Mouse (Mus musculus): ENCODE measurements around the gene Nhej1. TPM values are rescaled to one million over a fixed set of nuclear protein-coding genes. Genes with fewer than 3 reads are reported as not detected.

Nhej1 gene
- polyA plus RNA-seq, 1 experiment: 5.5 TPM

- no peaks in the 10 kb centered on the region for H3K27me3 ChIP-seq (ENCODE audit: control insufficient read depth, insufficient read depth, low read length)
- H3K4me3 ChIP-seq (ENCODE audit: control insufficient read depth, insufficient read depth, low read length): peak overlapping the region; percentile 84
- peaks cover 7% of the 10 kb centered on the region for H3K4me1 ChIP-seq (replicated peaks; ENCODE audit: control insufficient read depth, insufficient read depth, low read length)
- DNase-seq: peak; percentile 75
- peak overlapping the region; percentile 90 for H3K27ac ChIP-seq (ENCODE audit: control insufficient read depth, insufficient read depth, low read length)
- H3K36me3 ChIP-seq (ENCODE audit: control insufficient read depth, insufficient read depth, low read length): peaks cover 29% of the 10 kb centered on the region
- WGBS: under 1% methylated on average over 53 of the region's 53 CpGs
- TF ChIP-seq CTCF (IDR thresholded peaks at IDR 0.05; ENCODE audit: borderline replicate concordance, control insufficient read depth, extremely low read depth, insufficient read depth, low read length, poor library complexity) (peak; percentile 54; the same call in 1 of the 2 replicates), POLR2A (IDR thresholded peaks at IDR 0.05; ENCODE audit: control insufficient read depth, extremely low read depth, insufficient read depth, low read length, poor library complexity) (peak; percentile 77)
Observed at GRCm38 (mm10) chr1:75141486-75142190, 16.6 kb upstream of the Nhej1 start.

GRCm38 (mm10) chr1:75140601-75141190 lies 15.7 kb upstream of the Nhej1 start:
- Histone ChIP-seq H3K27ac (ENCODE audit: control insufficient read depth, insufficient read depth, low read length) (peak overlapping the region; percentile 90), H3K4me1 (replicated peaks; ENCODE audit: control insufficient read depth, insufficient read depth, low read length) (peaks cover 7% of the 10 kb centered on the region), H3K4me3 (ENCODE audit: control insufficient read depth, insufficient read depth, low read length) (peak overlapping the region; percentile 84), H3K27me3 (ENCODE audit: control insufficient read depth, insufficient read depth, low read length) (no peaks in the 10 kb centered on the region), H3K36me3 (ENCODE audit: control insufficient read depth, insufficient read depth, low read length) (peaks cover 28% of the 10 kb centered on the region)
- DNase-seq: no peak
- 42% methylated on average over 4 of the region's 4 CpGs for WGBS
- TF ChIP-seq CTCF (IDR thresholded peaks at IDR 0.05; ENCODE audit: borderline replicate concordance, control insufficient read depth, extremely low read depth, insufficient read depth, low read length, poor library complexity) (no peak), POLR2A (IDR thresholded peaks at IDR 0.05; ENCODE audit: control insufficient read depth, extremely low read depth, insufficient read depth, low read length, poor library complexity) (no peak)

DNA sequence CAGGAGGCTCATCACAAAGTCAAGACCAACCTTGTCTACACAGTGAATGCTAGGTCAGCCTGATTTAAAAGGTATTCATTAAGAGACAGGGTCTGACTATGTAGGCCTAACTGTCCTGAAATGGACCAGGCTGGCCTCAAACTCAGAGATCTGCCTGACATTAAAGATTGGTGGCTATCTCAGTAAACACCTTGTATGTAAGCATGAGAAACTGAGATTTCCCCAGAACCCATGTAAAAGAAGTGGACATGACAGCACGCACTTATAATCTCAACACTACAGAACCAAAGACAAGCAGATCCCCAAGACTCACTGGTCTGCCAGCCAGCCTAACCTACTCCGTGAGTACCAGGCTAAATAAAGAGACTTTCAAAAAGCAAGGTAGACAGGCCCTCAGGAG lies 13.4 kb upstream of the Nhej1 start:
- DNase-seq: no peak
- Histone ChIP-seq H3K27me3 (ENCODE audit: control insufficient read depth, insufficient read depth, low read length) (no peaks in the 10 kb centered on the region), H3K27ac (ENCODE audit: control insufficient read depth, insufficient read depth, low read length) (no peak overlapping the region), H3K36me3 (ENCODE audit: control insufficient read depth, insufficient read depth, low read length) (peaks cover 27% of the 10 kb centered on the region), H3K4me1 (replicated peaks; ENCODE audit: control insufficient read depth, insufficient read depth, low read length) (peaks cover 7% of the 10 kb centered on the region), H3K4me3 (ENCODE audit: control insufficient read depth, insufficient read depth, low read length) (no peak overlapping the region)
- 95% methylated on average over 2 of the region's 2 CpGs for WGBS
- no peak for TF ChIP-seq POLR2A (IDR thresholded peaks at IDR 0.05; ENCODE audit: control insufficient read depth, extremely low read depth, insufficient read depth, low read length, poor library complexity)
- no peak for TF ChIP-seq CTCF (IDR thresholded peaks at IDR 0.05; ENCODE audit: borderline replicate concordance, control insufficient read depth, extremely low read depth, insufficient read depth, low read length, poor library complexity)

- Histone ChIP-seq H3K4me3 (ENCODE audit: control insufficient read depth, insufficient read depth, low read length) (no peak overlapping the region), H3K27ac (ENCODE audit: control insufficient read depth, insufficient read depth, low read length) (no peak overlapping the region), H3K36me3 (ENCODE audit: control insufficient read depth, insufficient read depth, low read length) (peaks cover 27% of the 10 kb centered on the region), H3K27me3 (ENCODE audit: control insufficient read depth, insufficient read depth, low read length) (no peaks in the 10 kb centered on the region), H3K4me1 (replicated peaks; ENCODE audit: control insufficient read depth, insufficient read depth, low read length) (peaks cover 4% of the 10 kb centered on the region)
- 90% methylated on average over 3 of the region's 3 CpGs for WGBS
- DNase-seq: no peak
- TF ChIP-seq POLR2A (IDR thresholded peaks at IDR 0.05; ENCODE audit: control insufficient read depth, extremely low read depth, insufficient read depth, low read length, poor library complexity) (no peak), CTCF (IDR thresholded peaks at IDR 0.05; ENCODE audit: borderline replicate concordance, control insufficient read depth, extremely low read depth, insufficient read depth, low read length, poor library complexity) (no peak)
Observed at GRCm38 (mm10) chr1:75136730-75137129, 11.7 kb upstream of the Nhej1 start.

DNA sequence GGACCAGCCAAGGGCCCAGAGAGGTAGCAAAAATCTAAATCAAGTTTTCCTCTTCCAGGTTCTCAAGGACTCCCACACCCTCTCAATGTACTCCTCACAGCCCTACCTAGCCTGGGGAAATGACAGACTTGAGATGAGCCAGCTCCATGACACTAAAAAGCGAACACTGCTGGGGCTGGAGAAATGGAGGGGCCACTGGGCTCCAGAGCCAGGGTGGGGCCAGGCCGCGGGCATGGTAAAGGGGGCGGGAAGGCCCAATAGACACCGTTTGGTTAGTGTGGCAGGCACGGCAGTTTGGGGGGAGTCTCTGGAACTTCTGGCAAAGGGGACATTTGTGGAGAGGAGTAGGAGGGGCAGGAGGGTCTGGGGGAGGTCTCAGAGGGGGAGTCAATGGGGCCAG lies 11.3 kb upstream of the Nhej1 start:
- Histone ChIP-seq H3K4me3 (ENCODE audit: control insufficient read depth, insufficient read depth, low read length) (no peak overlapping the region), H3K27ac (ENCODE audit: control insufficient read depth, insufficient read depth, low read length) (no peak overlapping the region), H3K36me3 (ENCODE audit: control insufficient read depth, insufficient read depth, low read length) (peaks cover 27% of the 10 kb centered on the region), H3K4me1 (replicated peaks; ENCODE audit: control insufficient read depth, insufficient read depth, low read length) (peaks cover 4% of the 10 kb centered on the region), H3K27me3 (ENCODE audit: control insufficient read depth, insufficient read depth, low read length) (no peaks in the 10 kb centered on the region)
- 97% methylated on average over 6 of the region's 6 CpGs for WGBS
- DNase-seq: no peak
- TF ChIP-seq POLR2A (IDR thresholded peaks at IDR 0.05; ENCODE audit: control insufficient read depth, extremely low read depth, insufficient read depth, low read length, poor library complexity): no peak
- TF ChIP-seq CTCF (IDR thresholded peaks at IDR 0.05; ENCODE audit: borderline replicate concordance, control insufficient read depth, extremely low read depth, insufficient read depth, low read length, poor library complexity): no peak

DNA sequence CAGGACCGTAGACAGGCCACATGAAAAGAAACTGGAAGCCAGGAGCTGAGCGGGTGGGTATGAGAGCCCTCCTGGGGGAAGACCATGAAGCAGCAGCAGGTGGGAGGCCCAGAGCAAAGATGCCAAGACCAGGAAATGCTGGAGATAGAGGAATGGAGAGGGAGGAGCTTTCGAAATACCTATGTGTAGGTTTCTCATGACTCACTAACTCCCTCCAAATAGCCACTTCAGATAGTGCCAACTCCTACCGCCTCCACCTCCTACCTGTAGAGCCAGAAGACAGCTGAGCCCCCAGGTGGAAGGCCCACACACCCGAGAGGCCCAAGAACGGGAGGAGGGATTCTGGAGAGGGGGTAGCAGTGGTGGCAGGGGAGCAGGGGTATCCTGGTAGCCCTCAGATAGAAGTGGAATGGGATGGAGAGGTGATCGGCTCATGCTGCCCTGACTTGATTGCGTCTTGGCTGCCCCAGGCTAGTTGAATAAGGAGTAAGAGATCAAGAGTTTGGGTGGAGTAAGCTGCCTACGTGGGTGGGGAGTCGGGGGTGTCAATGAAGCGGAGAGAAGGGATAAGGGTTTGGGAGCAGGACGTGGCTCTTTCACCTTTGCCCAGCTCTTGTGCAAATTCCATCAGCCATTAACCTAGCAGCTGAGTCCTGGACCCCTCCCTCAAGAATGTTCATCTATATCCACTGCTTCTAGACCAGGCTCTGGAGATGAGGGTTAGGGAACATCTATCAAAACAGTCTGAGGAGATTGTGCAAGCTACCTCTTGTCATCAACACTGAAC lies 8.6 kb upstream of the Nhej1 start, which contains the start of gene Slc23a3:
Gene Slc23a3, minus strand, starts transcription at position 470 of the 787 bp plus-strand sequence.
- no peak within 1 kb of the TSS for H3K27ac ChIP-seq (ENCODE audit: control insufficient read depth, insufficient read depth, low read length)
- H3K4me1 ChIP-seq (replicated peaks; ENCODE audit: control insufficient read depth, insufficient read depth, low read length): no peaks in the 10 kb centered on the region
- H3K36me3 ChIP-seq (ENCODE audit: control insufficient read depth, insufficient read depth, low read length): peaks cover 23% of the 10 kb centered on the region
- no peak within 1 kb of the TSS for H3K4me3 ChIP-seq (ENCODE audit: control insufficient read depth, insufficient read depth, low read length)
- 74% methylated on average over 12 of the region's 12 CpGs for WGBS
- H3K27me3 ChIP-seq (ENCODE audit: control insufficient read depth, insufficient read depth, low read length): no peaks in the 10 kb centered on the region
- DNase-seq: no peak
- no peak for TF ChIP-seq POLR2A (IDR thresholded peaks at IDR 0.05; ENCODE audit: control insufficient read depth, extremely low read depth, insufficient read depth, low read length, poor library complexity)
- TF ChIP-seq CTCF (IDR thresholded peaks at IDR 0.05; ENCODE audit: borderline replicate concordance, control insufficient read depth, extremely low read depth, insufficient read depth, low read length, poor library complexity): no peak
